Mouse (Mus musculus) forelimb bud, embryonic 11.5 days (tissue): ENCODE data around the gene Fgd5.
"Not testable (repeated sequence)": the region's sequence is repeated elsewhere in the genome, so short reads cannot be mapped to it uniquely, and the experiment has no call there.

Source experiments
- DNase-seq: peaks from one replicate; pipeline ENCODE4 v3.0.0-alpha.2; 2012; ENCODE audit warnings: low read depth, low spot score

Fgd5 gene

DNA sequence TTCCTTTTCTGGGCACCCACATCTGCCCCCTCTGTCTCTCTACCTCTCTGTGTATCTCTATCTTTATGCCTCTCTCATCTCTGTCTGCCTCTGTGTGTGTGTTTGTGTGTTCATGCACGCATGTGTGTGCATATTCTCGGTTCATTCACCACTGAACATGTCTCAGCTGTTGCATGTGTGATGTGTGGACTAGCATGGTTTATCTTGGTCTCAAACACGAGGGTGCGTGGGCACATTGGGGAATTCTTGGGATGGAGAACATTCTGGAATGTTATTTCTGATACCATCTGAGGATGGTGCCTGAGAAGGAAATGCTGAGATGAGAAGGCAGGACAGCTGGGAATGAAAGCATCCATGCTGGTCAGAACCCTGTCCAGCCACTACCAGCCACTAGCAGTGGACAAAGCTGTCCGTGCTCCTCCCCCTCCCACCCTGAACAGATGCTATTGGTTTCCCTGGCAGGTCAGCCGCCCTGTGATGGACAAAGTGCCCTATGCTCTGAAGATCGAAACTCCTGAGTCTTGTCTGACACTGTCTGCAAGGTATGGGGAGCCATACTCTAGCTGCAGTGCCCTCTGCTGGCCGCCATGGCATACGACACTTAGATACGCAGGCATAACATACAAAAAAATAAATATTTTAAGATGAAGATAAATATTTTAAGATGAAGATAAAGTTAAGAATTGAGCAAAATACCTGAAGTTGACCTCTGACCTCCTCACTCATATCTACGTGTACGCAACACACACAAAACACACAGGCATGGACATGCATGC is 87.2 kb downstream of the Fgd5 start:
- peak; percentile 44 for DNase-seq

DNA sequence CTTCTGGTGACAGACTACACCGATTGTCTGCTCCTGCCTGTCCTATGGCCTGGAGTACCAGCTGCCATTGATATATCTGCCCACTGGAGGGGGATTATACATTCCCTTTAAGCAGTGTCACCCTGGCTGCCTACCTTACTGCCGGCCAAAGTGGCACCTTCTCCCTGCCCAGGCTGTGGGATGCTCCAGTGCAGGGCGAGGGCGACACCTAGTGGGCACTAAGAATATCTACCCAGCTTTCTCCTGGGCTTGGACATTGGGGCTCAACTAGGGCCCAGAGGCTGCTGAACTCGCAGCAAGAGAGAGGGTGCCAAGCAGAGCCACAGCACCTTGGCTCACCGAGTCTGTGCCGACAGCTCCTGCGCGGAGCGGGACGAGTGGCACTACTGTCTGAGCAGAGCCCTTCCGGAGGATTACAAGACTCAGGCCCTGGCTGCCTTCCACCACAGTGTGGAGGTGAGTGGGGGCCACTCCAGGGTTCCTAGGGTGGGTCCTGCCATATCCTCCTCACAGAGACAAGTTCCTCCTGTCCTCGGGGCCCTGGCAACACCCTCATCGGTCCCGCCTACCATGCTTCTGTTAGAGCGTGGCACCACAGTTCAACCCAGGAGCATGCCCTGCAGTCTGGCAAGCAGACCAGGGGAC is 88.6 kb downstream of the Fgd5 start:
- DNase-seq = peak; percentile 78

DNA sequence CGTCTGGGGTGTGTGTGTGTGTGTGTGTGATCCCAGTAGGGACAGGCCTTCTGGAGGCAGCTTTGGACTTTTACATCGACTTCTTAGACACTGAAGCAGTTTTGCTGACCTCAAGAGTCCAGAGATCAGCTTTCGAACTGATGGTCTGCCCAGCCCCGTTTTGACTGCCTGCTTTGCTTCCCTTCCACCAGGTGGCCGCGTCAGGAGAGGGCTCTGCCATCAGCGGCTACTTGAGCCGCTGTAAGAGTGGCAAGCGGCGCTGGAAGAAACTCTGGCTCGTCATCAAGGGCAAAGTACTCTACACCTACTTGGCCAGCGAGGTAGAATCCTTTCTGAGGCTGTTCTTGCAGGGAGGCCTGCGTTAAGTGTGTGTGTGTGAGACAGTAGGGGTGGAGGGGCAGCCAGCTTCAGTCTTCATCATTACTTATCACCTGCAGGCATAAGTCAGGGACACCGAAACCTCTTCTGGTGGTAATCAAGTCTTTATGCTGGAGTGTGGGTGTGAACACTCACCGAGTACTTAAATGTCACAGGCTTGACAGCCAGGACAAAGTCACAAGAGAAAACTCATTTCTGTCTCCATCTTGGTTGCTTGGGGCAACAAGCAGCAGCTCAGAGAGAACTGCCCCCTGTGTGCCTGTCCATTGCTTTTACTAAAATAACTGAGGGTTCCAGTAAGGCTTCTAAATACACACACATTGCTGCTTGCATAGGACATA is 92.6 kb downstream of the Fgd5 start:
- no peak for DNase-seq

DNA sequence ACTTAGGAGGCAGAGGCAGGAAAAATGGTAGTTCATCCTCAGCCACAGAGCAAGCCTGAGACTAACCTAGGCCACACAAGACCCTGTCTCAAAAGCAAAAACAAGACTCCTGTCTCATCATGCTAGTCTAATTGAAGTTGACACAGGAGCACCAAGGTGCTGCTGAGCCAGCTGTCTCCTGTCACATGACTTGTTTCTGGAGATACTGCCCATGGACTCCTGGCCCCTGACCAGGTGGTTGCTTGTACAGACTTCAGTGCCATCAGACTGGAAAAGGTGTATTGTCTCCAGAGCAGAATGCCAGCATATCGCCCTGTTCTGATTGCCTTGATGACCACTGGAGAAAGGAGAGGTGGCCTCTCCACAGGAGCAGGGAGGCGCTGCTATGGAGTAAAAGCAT is 102.1 kb downstream of the Fgd5 start:
- no peak for DNase-seq

DNA sequence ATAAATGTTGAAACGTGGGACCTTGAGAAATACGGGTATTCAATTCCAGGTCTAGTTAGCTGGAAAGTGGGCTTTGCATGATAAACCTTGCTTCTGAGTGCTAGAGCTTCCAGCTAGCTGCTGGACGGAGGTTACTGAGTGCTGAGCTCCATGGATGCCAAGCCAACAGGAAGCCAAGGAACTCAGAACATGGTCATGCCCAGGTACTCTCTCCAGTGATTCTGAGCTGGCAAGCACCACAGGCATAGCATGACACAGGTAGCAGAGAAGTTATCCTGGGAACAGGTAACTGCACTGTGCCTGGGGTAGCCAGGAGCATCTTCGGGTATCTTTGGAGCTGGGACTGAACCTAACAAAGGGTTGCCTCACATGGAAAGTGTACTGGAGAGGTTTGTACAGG is 104.1 kb downstream of the Fgd5 start:
- DNase-seq = no peak

DNA sequence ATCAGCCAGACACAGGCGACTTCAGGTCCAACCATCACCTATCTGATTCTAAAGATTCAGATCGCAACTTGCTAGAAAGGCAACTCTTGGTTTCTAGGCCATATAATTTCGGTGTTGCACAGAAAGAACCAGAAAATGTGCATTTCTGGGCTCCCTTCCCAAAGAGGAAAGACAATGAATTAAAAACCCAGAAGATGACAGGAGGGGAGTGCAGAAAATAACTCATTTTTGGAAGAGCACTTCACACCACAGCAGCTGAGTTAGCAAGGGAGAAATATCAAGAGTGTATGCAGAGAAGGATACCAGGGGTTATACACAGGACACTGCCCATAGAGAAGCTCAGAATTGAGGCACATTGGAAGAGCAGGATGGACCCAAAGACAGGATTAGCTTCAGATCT is 106.3 kb downstream of the Fgd5 start:
- DNase-seq = no peak

DNA sequence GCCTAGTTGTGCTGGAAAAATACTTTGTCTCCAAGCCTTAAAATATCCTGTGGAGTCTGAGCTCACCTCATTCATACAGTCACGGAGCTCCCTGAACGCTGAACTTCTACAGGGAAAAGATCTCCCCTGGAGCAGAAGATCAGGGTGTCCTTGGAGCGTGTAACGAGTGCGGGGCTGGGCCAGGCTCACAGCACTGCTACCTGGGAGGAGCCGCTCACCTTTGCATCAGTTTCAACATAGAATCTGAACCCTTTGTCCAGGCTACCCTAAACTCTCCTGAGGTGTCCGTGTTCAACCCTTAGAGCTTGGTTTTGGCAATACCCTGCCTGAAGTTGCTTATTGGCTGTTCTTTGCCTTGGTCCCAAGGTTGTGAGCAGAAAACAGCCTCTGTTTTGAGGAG is 110.5 kb downstream of the Fgd5 start:
- DNase-seq = not testable (repeated sequence)

DNA sequence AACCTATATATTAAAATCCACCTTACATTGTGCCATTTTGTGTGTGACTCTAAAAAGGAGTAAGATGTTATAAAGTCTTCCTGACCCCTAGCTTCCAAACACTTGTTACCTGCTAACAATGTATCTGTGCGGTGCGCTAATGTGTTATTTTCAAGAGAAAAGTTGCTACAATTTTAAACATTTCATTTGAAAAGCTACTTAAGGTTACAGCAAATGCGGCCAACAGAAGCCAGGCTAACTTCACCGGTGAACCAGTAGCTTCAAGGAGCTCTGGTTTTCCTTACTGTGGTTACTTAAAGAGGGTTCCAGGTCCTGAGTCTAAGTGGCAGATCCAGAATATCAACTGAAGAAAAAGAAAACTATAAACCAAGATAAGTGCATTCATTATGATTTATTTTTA is 111.3 kb downstream of the Fgd5 start:
- DNase-seq = no peak

DNA sequence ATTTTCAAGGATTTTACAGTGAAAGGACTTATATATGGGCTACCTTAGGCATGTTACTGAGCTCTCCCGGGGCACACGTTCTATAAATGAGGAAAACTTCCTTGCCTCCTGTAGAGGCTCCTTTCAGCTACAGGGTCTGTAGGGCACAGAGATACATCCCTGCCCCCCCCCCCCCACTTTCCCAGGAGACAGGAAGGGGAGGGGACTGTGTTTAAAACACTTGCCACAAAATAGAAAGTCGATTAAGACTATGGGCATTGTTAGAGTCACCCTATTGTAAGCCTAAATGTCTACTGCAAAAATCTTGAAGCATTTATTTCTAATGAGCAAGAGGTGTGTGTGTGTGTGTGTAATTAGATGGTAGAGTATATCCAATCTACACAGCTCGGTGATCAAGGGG is 111.8 kb downstream of the Fgd5 start:
- no peak for DNase-seq

DNA sequence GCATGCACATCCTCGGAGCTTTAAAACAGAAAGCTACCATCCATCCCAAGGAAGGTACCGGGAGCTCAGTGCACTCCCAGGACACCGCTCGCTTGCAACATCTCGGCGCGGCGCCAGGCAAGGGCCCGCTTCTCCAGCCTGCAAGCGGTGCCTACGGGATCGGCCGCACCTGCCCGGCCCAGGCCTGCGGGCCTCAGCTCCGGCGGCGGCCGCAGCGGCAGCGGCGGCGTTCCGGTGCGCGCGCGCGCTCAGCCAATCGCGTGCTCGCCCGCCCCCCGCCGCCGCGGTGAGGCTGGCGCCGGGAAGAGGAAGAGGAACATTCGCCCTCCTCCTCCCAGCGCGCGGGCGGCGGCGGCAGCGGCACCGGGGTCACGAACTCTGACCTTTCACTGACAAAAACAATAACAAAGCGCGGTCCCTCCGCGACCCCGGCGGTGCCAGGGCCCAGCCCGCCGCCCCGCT is 112.5 kb downstream of the Fgd5 start, which contains the start of gene Nr2c2:
Gene Nr2c2 (plus strand): TSS at position 261 of the 462 bp plus-strand sequence.
- peak; percentile 58 for DNase-seq

DNA sequence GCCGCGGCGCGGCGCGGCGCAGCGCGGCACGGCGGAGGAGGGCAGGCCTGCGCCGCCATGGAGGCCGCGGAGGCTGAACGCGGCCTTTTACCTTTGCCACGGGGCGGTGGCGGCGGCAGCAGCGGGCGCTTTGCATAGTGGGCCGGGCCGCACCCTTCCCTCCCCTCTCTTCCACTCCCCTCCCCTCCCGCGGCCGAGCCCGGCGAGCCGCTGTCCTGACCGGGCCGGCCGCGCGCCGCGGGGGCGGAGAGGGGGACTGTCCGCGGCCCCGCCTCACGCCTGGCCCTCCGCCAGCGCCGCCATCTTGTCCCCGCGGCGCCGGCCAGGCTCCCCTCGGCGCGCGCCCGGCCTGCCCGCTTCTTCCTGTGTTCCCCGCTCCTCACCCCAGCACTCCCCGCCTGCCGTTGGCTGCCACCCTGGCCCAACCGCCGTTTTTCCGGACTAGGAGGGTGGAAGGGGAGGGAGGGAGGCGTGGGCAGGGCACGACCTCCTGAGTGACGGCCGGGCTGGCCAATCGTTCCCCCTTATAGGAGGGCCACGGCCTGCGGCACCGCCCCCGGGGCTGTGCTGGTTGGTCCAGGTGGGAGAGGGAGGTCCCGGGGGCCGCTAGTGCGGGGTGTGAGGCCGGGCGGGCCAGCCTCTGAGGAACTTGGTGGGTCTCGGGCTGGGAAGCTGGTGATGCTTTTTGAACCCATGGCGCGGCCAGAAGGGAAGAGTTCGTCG is 113.2 kb downstream of the Fgd5 start:
- DNase-seq = peak; percentile 98

DNA sequence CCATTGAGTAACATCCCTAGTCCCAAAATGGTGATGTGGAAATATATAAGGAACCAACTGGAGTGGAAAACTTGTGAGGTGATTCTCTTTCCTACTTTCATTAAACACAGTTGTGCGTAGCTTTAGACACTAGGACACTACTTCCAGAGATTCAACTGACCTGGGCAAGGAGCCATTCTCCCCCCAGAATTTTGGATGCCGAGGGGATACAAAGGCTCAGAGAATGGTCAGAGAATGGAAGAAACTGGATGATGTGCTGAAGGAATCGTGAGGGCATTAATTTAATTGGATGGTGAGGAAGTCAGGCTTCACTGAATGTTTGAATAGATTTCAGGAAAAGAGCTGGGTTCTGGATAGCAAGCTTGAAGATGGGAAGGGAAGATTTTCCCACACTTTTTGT is 114.1 kb downstream of the Fgd5 start:
- no peak for DNase-seq

DNA sequence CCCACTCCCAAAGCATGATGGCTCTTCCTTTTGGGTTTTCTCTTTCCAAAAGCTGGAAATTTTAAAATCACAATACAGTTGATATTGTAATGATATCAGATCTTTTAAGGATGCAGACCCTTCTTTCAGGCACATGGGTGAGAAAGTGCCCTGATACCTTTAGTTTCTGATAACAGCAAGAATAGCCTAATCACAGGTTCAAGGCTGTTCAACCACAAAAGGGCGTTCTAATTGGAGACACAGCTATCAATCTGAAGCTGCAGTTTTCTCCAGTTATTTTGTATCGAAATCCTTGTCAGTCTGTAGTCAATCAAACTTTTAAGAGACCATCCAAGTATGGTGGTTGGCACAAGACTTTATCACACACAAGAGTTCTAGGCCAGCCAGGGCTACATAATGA is 115.2 kb downstream of the Fgd5 start:
- no peak for DNase-seq

DNA sequence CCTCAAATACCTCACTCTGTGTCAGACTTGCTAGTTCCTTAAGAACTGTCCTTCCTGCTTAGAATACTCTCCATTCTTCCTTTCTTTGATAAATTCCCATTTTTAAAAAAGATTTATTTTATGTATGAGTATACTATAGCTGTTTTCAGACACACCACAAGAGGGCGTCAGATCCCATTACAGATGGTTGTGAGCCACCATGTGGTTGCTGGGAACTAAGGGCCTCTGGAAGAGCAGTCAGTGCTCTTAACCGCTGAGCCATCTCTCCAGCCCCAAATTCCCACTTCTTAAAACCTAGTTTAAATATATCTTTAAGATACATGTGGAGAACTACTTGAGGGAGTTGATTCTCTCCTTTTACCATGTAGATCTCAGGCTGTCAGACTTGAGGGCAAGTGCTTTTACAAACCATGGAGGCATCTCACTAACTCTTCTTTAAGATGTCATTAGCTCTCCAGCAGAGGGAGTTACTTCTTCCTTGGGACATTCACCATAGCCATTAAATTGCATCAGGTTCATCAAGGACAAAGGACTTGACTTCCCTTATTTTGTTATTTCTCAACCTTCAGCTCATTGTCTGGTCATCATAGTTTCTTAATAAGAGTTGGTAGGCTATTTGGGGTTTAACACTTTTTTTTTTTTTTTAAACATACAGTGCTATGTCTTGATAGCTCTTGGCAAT is 122.1 kb downstream of the Fgd5 start:
- DNase-seq = no peak

DNA sequence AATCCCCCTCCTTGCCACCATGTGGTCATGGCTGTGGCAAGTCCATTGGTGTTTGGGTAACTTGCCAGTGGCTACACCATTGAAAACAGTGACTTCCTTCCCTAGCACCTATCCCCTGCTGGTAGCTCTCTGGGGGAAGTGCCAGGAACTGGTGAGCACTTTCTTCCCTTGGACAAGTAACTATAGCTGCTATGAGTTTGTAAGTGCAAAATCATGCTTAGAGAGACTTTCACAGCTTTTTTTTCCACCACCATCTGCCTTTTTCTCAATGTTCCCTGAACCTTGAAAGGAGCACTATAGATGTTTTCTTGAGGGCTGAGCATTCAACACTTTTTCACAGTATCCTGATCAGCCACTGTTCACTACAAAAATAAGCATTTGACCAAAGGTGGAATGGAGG is 145.9 kb downstream of the Fgd5 start:
- DNase-seq = no peak
